Mouse (Mus musculus) hindbrain, embryonic 11.5 days (tissue): ENCODE results near the gene Myo3b. TPM values are rescaled to one million over a fixed set of nuclear protein-coding genes. Genes with fewer than 3 reads are reported as not detected.

Experiments used
- ATAC-seq: fragments of 200-750 bp; cut with Nextera tagmentation; 2 replicates; pipeline ENCODE4 v1.8.0; 2017; ENCODE audit warnings: mild to moderate bottlenecking, moderate TSS enrichment, moderate library complexity; ENCODE audit not compliant: low FRiP score
- DNase-seq: peaks from one replicate; pipeline ENCODE4 v3.0.0-alpha.2; 2015; ENCODE audit warnings: low spot score
- H3K27ac ChIP-seq: fragments of 300-500 bp; sonication (generic); 2 replicates; pipeline ENCODE4 v1.5.1; 2014; ENCODE audit warnings: mild to moderate bottlenecking, low read depth, low read length
- H3K27me3 ChIP-seq: fragments of 300-500 bp; sonication (generic); 2 replicates; pipeline ENCODE4 v1.6.1; 2014; ENCODE audit warnings: mild to moderate bottlenecking, low read length, moderate library complexity, mixed read lengths; ENCODE audit not compliant: control insufficient read depth, insufficient read depth
- H3K36me3 ChIP-seq: fragments of 300-500 bp; sonication (generic); 2 replicates; pipeline ENCODE4 v1.6.1; 2014; ENCODE audit warnings: mild to moderate bottlenecking, low read length, moderate library complexity, mixed read lengths; ENCODE audit not compliant: control insufficient read depth, insufficient read depth
- H3K4me1 ChIP-seq: fragments of 300-500 bp; sonication (generic); replicated peaks from 2 replicates; pipeline ENCODE4 v1.6.1; 2014; ENCODE audit warnings: low read length, mixed read lengths; ENCODE audit not compliant: control insufficient read depth, insufficient read depth
- H3K4me2 ChIP-seq: fragments of 300-500 bp; sonication (generic); replicated peaks from 2 replicates; pipeline ENCODE4 v1.6.1; 2014; ENCODE audit warnings: mild to moderate bottlenecking, low read depth, low read length
- H3K4me3 ChIP-seq: fragments of 300-500 bp; sonication (generic); 2 replicates; pipeline ENCODE4 v1.5.1; 2014; ENCODE audit warnings: low read depth, low read length
- H3K9ac ChIP-seq: fragments of 300-500 bp; sonication (generic); 2 replicates; pipeline ENCODE4 v1.6.1; 2014; ENCODE audit warnings: low read depth, low read length
- H3K9me3 ChIP-seq: fragments of 300-500 bp; sonication (generic); 2 replicates; pipeline ENCODE4 v1.6.1; 2016; ENCODE audit warnings: low read length; ENCODE audit not compliant: control insufficient read depth
- WGBS: fragments of 180-500 bp; shearing (Covaris S2); extraction: QIAGEN DNeasy Blood & Tissue Kit; methylation state at CpG from one replicate; pipeline ENCODE4 v1.1.7; 2014; 5-methylcytosine and 5-hydroxymethylcytosine counted together
- polyA plus RNA-seq: library from polyadenylated mRNA; unstranded; fragments of >200 nt; fragmentation: Nextera tagmentation; extraction: Ambion mirVana; gene quantifications from 2 replicates; pipeline ENCODE4 v1.2.1, GENCODE M21; 2014

The Myo3b gene
- polyA plus RNA-seq, 1 experiment from 2014 or later: 0.09 TPM

GRCm38 (mm10) chr2:70018236-70018635, 20.7 kb upstream of the Myo3b start:
- DNase-seq: no peak
- Histone ChIP-seq H3K9me3 (no peaks in the 10 kb centered on the region), H3K27me3 (no peaks in the 10 kb centered on the region), H3K9ac (no peak overlapping the region), H3K36me3 (0 out of 2 replicates have a peak, but pooled peaks cover 4% of the 10 kb centered on the region), H3K27ac (no peak overlapping the region), H3K4me3 (no peak overlapping the region), H3K4me2 (no peak overlapping the region), H3K4me1 (no peaks in the 10 kb centered on the region)
- no peak for ATAC-seq
- WGBS: 92% methylated on average over 6 of the region's 6 CpGs

- no peaks in the 10 kb centered on the region for H3K4me1 ChIP-seq
- 94% methylated on average over 2 of the region's 2 CpGs for WGBS
- 0 out of 2 replicates have a peak, but pooled peaks cover 4% of the 10 kb centered on the region for H3K36me3 ChIP-seq
- H3K27ac ChIP-seq: no peak overlapping the region
- H3K27me3 ChIP-seq: no peaks in the 10 kb centered on the region
- no peak overlapping the region for H3K9ac ChIP-seq
- DNase-seq: no peak
- H3K9me3 ChIP-seq: no peaks in the 10 kb centered on the region
- no peak overlapping the region for H3K4me2 ChIP-seq
- no peak overlapping the region for H3K4me3 ChIP-seq
- ATAC-seq: no peak
These were observed 14.5 kb upstream of the Myo3b start for GRCm38 (mm10) chr2:70024454-70024853.

GRCm38 (mm10) chr2:70025711-70026110, 13.2 kb upstream of the Myo3b start:
- H3K36me3 ChIP-seq: 0 out of 2 replicates have a peak, but pooled peaks cover 4% of the 10 kb centered on the region
- WGBS: 91% methylated on average over 5 of the region's 5 CpGs
- DNase-seq (no peak), ATAC-seq (no peak)
- no peak overlapping the region for H3K4me2 ChIP-seq
- no peak overlapping the region for H3K27ac ChIP-seq
- H3K4me1 ChIP-seq: no peaks in the 10 kb centered on the region
- no peaks in the 10 kb centered on the region for H3K9me3 ChIP-seq
- no peak overlapping the region for H3K4me3 ChIP-seq
- no peak overlapping the region for H3K9ac ChIP-seq
- no peaks in the 10 kb centered on the region for H3K27me3 ChIP-seq

- Histone ChIP-seq H3K9ac (no peak overlapping the region), H3K4me2 (no peak overlapping the region), H3K27ac (no peak overlapping the region), H3K36me3 (no peaks in the 10 kb centered on the region), H3K4me1 (no peaks in the 10 kb centered on the region), H3K4me3 (no peak overlapping the region), H3K9me3 (no peaks in the 10 kb centered on the region), H3K27me3 (no peaks in the 10 kb centered on the region)
- 83% methylated on average over 2 of the region's 2 CpGs for WGBS
- ATAC-seq (no peak), DNase-seq (no peak)
These were observed 7.5 kb upstream of the Myo3b start for GRCm38 (mm10) chr2:70031472-70031871.

GRCm38 (mm10) chr2:70034895-70035294, 4.0 kb upstream of the Myo3b start:
- H3K27me3 ChIP-seq: no peaks in the 10 kb centered on the region
- ATAC-seq: no peak
- H3K9me3 ChIP-seq: no peaks in the 10 kb centered on the region
- H3K4me3 ChIP-seq: no peak overlapping the region
- H3K4me2 ChIP-seq: no peak overlapping the region
- peaks cover 4% of the 10 kb centered on the region; the same call in 1 of the 2 replicates for H3K4me1 ChIP-seq
- H3K27ac ChIP-seq: no peak overlapping the region
- 73% methylated on average over 5 of the region's 5 CpGs for WGBS
- H3K9ac ChIP-seq: no peak overlapping the region
- no peaks in the 10 kb centered on the region for H3K36me3 ChIP-seq
- no peak for DNase-seq

GRCm38 (mm10) chr2:70035358-70035757, 3.6 kb upstream of the Myo3b start:
- WGBS: 75% methylated on average over 1 of the region's 1 CpGs
- H3K9me3 ChIP-seq: no peaks in the 10 kb centered on the region
- H3K4me3 ChIP-seq: no peak overlapping the region
- no peaks in the 10 kb centered on the region for H3K36me3 ChIP-seq
- no peaks in the 10 kb centered on the region for H3K27me3 ChIP-seq
- peaks cover 4% of the 10 kb centered on the region; the same call in 1 of the 2 replicates for H3K4me1 ChIP-seq
- no peak overlapping the region for H3K9ac ChIP-seq
- no peak overlapping the region for H3K4me2 ChIP-seq
- ATAC-seq (no peak), DNase-seq (no peak)
- no peak overlapping the region for H3K27ac ChIP-seq

- Histone ChIP-seq H3K9me3 (no peaks in the 10 kb centered on the region), H3K4me2 (no peak overlapping the region), H3K27ac (no peak overlapping the region), H3K9ac (no peak overlapping the region), H3K4me3 (no peak overlapping the region), H3K4me1 (peaks cover 4% of the 10 kb centered on the region; the same call in 1 of the 2 replicates), H3K27me3 (no peaks in the 10 kb centered on the region), H3K36me3 (no peaks in the 10 kb centered on the region)
- 82% methylated on average over 8 of the region's 8 CpGs for WGBS
- no peak for DNase-seq
- ATAC-seq: no peak
These were observed 1.7 kb upstream of the Myo3b start for GRCm38 (mm10) chr2:70037221-70037620.

GRCm38 (mm10) chr2:70044466-70044865, 5.5 kb downstream of the Myo3b start:
- H3K36me3 ChIP-seq: no peaks in the 10 kb centered on the region
- ATAC-seq: peak; percentile 75
- no peaks in the 10 kb centered on the region for H3K9me3 ChIP-seq
- H3K9ac ChIP-seq: no peak overlapping the region
- DNase-seq: no peak
- no peak overlapping the region for H3K4me2 ChIP-seq
- H3K4me1 ChIP-seq: no peaks in the 10 kb centered on the region
- H3K27me3 ChIP-seq: no peaks in the 10 kb centered on the region
- no peak overlapping the region for H3K27ac ChIP-seq
- WGBS: 36% methylated on average over 6 of the region's 6 CpGs
- no peak overlapping the region for H3K4me3 ChIP-seq

- DNase-seq: no peak
- no peak overlapping the region for H3K4me3 ChIP-seq
- H3K9me3 ChIP-seq: no peaks in the 10 kb centered on the region
- no peaks in the 10 kb centered on the region for H3K27me3 ChIP-seq
- no peak overlapping the region for H3K9ac ChIP-seq
- ATAC-seq: no peak
- H3K36me3 ChIP-seq: no peaks in the 10 kb centered on the region
- 89% methylated on average over 11 of the region's 11 CpGs for WGBS
- H3K27ac ChIP-seq: no peak overlapping the region
- no peaks in the 10 kb centered on the region for H3K4me1 ChIP-seq
- no peak overlapping the region for H3K4me2 ChIP-seq
These were observed 8.9 kb downstream of the Myo3b start for GRCm38 (mm10) chr2:70047868-70048267.
